In the genomic region with DNA sequence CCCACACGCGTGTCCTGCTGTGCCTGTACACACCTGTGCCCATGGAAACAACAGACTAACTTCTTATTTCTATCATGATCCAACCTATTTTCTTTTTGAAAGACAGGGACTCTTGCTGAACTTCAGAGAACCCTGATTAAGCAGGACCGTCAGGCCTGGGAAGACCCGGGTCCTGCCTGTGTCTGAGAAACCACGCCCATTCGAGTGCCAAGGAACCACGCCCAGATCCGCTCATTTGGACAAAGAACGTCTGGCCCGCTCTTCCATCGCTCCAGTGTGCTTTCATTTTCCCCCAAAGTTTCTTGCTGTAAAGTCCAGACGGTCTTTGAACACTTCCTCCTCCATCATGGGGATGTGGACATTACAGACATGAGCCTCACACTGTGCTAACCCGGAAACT, we compare ENCODE assay signal across 15 mouse cellular contexts. TPM values are rescaled to one million over a fixed set of nuclear protein-coding genes. Genes with fewer than 3 reads are reported as not detected.
A peak's percentile ranks its signal among the peaks of the same experiment; 100 is the strongest.
DNase-seq lines count a peak whose midpoint lies in the region; ATAC-seq lines count a peak whose summit lies in the region.
"Had no signal": no experiment of that assay in that cellular context is flagged by ENCODE, and none has a peak within 500 bp of the region (broad histone marks: within the 10 kb centered on the region; RNA-seq: fewer than 3 reads in every experiment).

No protein-coding gene starts in this region.

- 0 out of 4 replicates have a peak overlapping the region, but pooled peaks of 1 of the 2 experiments have one; percentile 4 for H3K4me3 ChIP-seq in heart, embryonic 14.5 days (ENCODE audit: control insufficient read depth in 1 of 2, insufficient read depth in 1 of 2, low read depth in 1 of 2, low read length in 2 of 2)
- H3K4me3 ChIP-seq in embryonic facial prominence, embryonic 15.5 days (replicated peaks): no peak overlapping the region
- H3K4me3 ChIP-seq: limb, embryonic 13.5 days; midbrain, embryonic 15.5 days; neural tube, embryonic 12.5 days had no signal

- no peaks in the 10 kb centered on the region for H3K9me3 ChIP-seq in heart, embryonic 14.5 days (ENCODE audit: control insufficient read depth, low read length)
- no peaks in the 10 kb centered on the region for H3K9me3 ChIP-seq in embryonic facial prominence, embryonic 15.5 days (replicated peaks)
- H3K9me3 ChIP-seq: limb, embryonic 13.5 days; midbrain, embryonic 15.5 days; neural tube, embryonic 12.5 days had no signal

- DNase-seq in heart, postnatal 36 days: no peak
- peak; percentile 3 for DNase-seq in lung, postnatal 36 days
- no peak for DNase-seq in lung, adult 18-20 months
- no peak for DNase-seq in right cerebral cortex, postnatal 14 days
- DNase-seq: adrenal gland, adult 2 months; cerebellum, postnatal 10 days; gastrocnemius, postnatal 36 days; lung, postnatal 4 days had no signal

- 61% methylated on average over 13 of the region's 13 CpGs for WGBS in heart, embryonic 14.5 days
- 56% methylated on average over 13 of the region's 13 CpGs for WGBS in embryonic facial prominence, embryonic 15.5 days

- ATAC-seq in heart, embryonic 14.5 days (ENCODE audit: insufficient number of reproducible peaks, insufficient read depth, low FRiP score, low read depth): no peak
- no peak for ATAC-seq in embryonic facial prominence, embryonic 15.5 days (ENCODE audit: insufficient number of reproducible peaks, low FRiP score, low TSS enrichment, low read depth)
- no peak for ATAC-seq in granulocyte monocyte progenitor cell, adult 5-6 weeks (replicated peaks; ENCODE audit: poor library complexity, severe bottlenecking)
- ATAC-seq: hindbrain, postnatal 0 days; midbrain, embryonic 15.5 days had no signal

- intact Hi-C loops in heart, postnatal 36 days (cut with DNase I): no loop called here

- H3K4me2 ChIP-seq in heart, embryonic 14.5 days (ENCODE audit: low read length): peak overlapping the region; percentile 28
- peak overlapping the region; percentile 24 for H3K4me2 ChIP-seq in embryonic facial prominence, embryonic 15.5 days (replicated peaks)
- H3K4me2 ChIP-seq: limb, embryonic 13.5 days; midbrain, embryonic 15.5 days; neural tube, embryonic 12.5 days had no signal

- H3K36me3 ChIP-seq in heart, embryonic 14.5 days (ENCODE audit: control insufficient read depth, insufficient read depth, low read length): no peaks in the 10 kb centered on the region
- no peaks in the 10 kb centered on the region for H3K36me3 ChIP-seq in embryonic facial prominence, embryonic 15.5 days
- H3K36me3 ChIP-seq: limb, embryonic 13.5 days; midbrain, embryonic 15.5 days; neural tube, embryonic 12.5 days had no signal

- no peak overlapping the region for H3K9ac ChIP-seq in heart, embryonic 14.5 days (ENCODE audit: low read length)
- no peak overlapping the region for H3K9ac ChIP-seq in embryonic facial prominence, embryonic 15.5 days
- H3K9ac ChIP-seq: limb, embryonic 13.5 days; midbrain, embryonic 15.5 days; neural tube, embryonic 12.5 days had no signal

- no peaks in the 10 kb centered on the region for H3K27me3 ChIP-seq in heart, embryonic 14.5 days (ENCODE audit: control insufficient read depth, insufficient read depth, low read length)
- no peaks in the 10 kb centered on the region for H3K27me3 ChIP-seq in embryonic facial prominence, embryonic 15.5 days
- H3K27me3 ChIP-seq: midbrain, embryonic 15.5 days; neural tube, embryonic 12.5 days had no signal

- H3K27ac ChIP-seq in heart, embryonic 14.5 days (replicated peaks in 1 of 2; ENCODE audit: control insufficient read depth in 1 of 2, insufficient read depth in 1 of 2, low read depth in 2 of 2, low read length in 2 of 2): no peak overlapping the region
- no peak overlapping the region for H3K27ac ChIP-seq in embryonic facial prominence, embryonic 15.5 days (replicated peaks)
- H3K27ac ChIP-seq: hindbrain, postnatal 0 days; limb, embryonic 13.5 days; midbrain, embryonic 15.5 days; neural tube, embryonic 12.5 days had no signal

- H3K4me1 ChIP-seq in heart, embryonic 14.5 days (ENCODE audit: control insufficient read depth in 2 of 2, insufficient read depth in 2 of 2, low read length in 2 of 2): no peaks in the 10 kb centered on the region
- H3K4me1 ChIP-seq in embryonic facial prominence, embryonic 15.5 days: no peaks in the 10 kb centered on the region
- H3K4me1 ChIP-seq: neural tube, embryonic 12.5 days had no signal

RNA-seq across cellular contexts. Expression of a gene that starts 26.8 kb away (rescaled TPM):
- polyA plus RNA-seq in heart, embryonic 14.5 days (2014; fragmentation: Nextera tagmentation; extraction: Ambion mirVana): 7.2 and 8.3 TPM in 2 replicates
- 1 to 10 TPM; 2.6 to 3.7 TPM for total RNA-seq in heart, postnatal 36 days (2021)
- 41.9 and 42.9 TPM in 2 replicates for polyA plus RNA-seq in embryonic facial prominence, embryonic 15.5 days (2015; fragmentation: Nextera tagmentation; extraction: Ambion mirVana)
- total RNA-seq in granulocyte monocyte progenitor cell, adult 5-6 weeks (2014; fragmentation: Nextera tagmentation): not detected in 2 replicates
- not detected in 2 replicates for total RNA-seq in granulocyte monocyte progenitor cell, adult 5-6 weeks (2017)
